ENCODE assay signal across 10 mouse cellular contexts in the genomic region with DNA sequence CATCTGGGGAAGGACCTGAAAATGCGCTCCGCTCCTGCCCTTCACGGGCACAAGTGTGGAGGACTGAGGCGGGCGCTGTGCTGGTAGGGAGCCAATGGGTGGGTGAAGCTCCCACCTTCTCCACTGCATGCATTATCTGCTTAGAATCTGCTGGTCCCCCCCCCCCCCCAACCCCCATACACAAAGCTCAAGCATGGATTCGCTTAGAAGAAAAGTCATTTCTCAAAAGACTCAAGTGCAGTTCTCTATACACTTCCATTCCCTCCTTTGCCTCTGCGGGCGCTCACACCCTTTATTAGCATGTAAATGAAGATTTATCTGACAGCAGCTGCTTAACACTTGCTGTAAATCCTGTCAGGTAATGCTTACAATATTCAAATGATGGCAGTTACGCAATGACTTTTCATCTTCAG.
DNase-seq lines count a peak whose midpoint lies in the region; ATAC-seq and TF ChIP-seq lines count a peak whose summit lies in the region.
"Had no signal": no experiment of that assay in that cellular context is flagged by ENCODE, and none has a peak within 500 bp of the region (broad histone marks: within the 10 kb centered on the region; RNA-seq: fewer than 3 reads in every experiment).

No protein-coding gene starts in this region.

- TF ChIP-seq POLR2A in heart, adult 2 months (IDR thresholded peaks at IDR 0.05; ENCODE audit: insufficient read depth, low read depth, low read length), result no peak

- peak; percentile 52 for ATAC-seq in hindbrain, embryonic 16.5 days
- ATAC-seq in neural tube, embryonic 15.5 days (ENCODE audit: low FRiP score), result no peak

- no peaks in the 10 kb centered on the region for H3K79me2 ChIP-seq in heart, adult 2 months (replicated peaks; ENCODE audit: control insufficient read depth, insufficient read depth, low read length)

- 11% methylated on average over 9 of the region's 9 CpGs for WGBS in heart, embryonic 10.5 days
- WGBS in heart, adult 2 months, result 56% methylated on average over 9 of the region's 9 CpGs
- 21% methylated on average over 9 of the region's 9 CpGs for WGBS in hindbrain, embryonic 16.5 days
- 11% methylated on average over 9 of the region's 9 CpGs for WGBS in neural tube, embryonic 15.5 days

- no peak for TF ChIP-seq EP300 in heart, adult 2 months (IDR thresholded peaks at IDR 0.05; ENCODE audit: insufficient read depth, low read depth, low read length)

- H3K27me3 ChIP-seq in heart, embryonic 10.5 days (ENCODE audit: insufficient read depth, poor library complexity, severe bottlenecking), result no peaks in the 10 kb centered on the region
- H3K27me3 ChIP-seq in heart, adult 2 months (ENCODE audit: control insufficient read depth, insufficient read depth, low read length), result no peaks in the 10 kb centered on the region
- H3K27me3 ChIP-seq in hindbrain, embryonic 16.5 days (replicated peaks; ENCODE audit: control insufficient read depth, insufficient read depth, low read length), result no peaks in the 10 kb centered on the region
- H3K27me3 ChIP-seq in neural tube, embryonic 15.5 days (replicated peaks), result no peaks in the 10 kb centered on the region

- H3K4me2 ChIP-seq in hindbrain, embryonic 16.5 days (ENCODE audit: low read length), result peak overlapping the region; percentile 46
- H3K4me2 ChIP-seq in neural tube, embryonic 15.5 days, result peak overlapping the region; percentile 52
- H3K4me2 ChIP-seq: liver, embryonic 11.5 days had no signal

- no peaks in the 10 kb centered on the region for H3K36me3 ChIP-seq in heart, embryonic 10.5 days
- H3K36me3 ChIP-seq in heart, adult 2 months (ENCODE audit: control insufficient read depth, insufficient read depth, low read length), result no peaks in the 10 kb centered on the region
- no peaks in the 10 kb centered on the region for H3K36me3 ChIP-seq in hindbrain, embryonic 16.5 days (ENCODE audit: control insufficient read depth, insufficient read depth, low read length)
- no peaks in the 10 kb centered on the region for H3K36me3 ChIP-seq in neural tube, embryonic 15.5 days

- no peak overlapping the region for H3K9ac ChIP-seq in heart, adult 2 months (ENCODE audit: low read depth, low read length)
- H3K9ac ChIP-seq in hindbrain, embryonic 16.5 days (ENCODE audit: low read depth, low read length), result peak overlapping the region; percentile 13
- H3K9ac ChIP-seq in neural tube, embryonic 15.5 days (replicated peaks), result no peak overlapping the region

- 0 out of 2 replicates have a peak, but pooled peaks cover 2% of the 10 kb centered on the region for H3K4me1 ChIP-seq in heart, embryonic 10.5 days
- no peaks in the 10 kb centered on the region for H3K4me1 ChIP-seq in heart, adult 2 months (ENCODE audit: control insufficient read depth, insufficient read depth, low read length)
- peaks cover 3% of the 10 kb centered on the region for H3K4me1 ChIP-seq in hindbrain, embryonic 16.5 days (ENCODE audit: control insufficient read depth, insufficient read depth, low read depth, low read length)
- peaks cover 8% of the 10 kb centered on the region for H3K4me1 ChIP-seq in neural tube, embryonic 15.5 days

- no peak for TF ChIP-seq CTCF in heart, adult 2 months (IDR thresholded peaks at IDR 0.05)

- intact Hi-C loops in heart, adult 2 months (cut with DNase I), result no loop called here

- no peak for DNase-seq in heart, embryonic 10.5 days (ENCODE audit: low spot score)
- no peak for DNase-seq in heart, adult 2 months
- peak; percentile 11 for DNase-seq in right cerebral cortex, adult 18-20 months
- DNase-seq in right cerebral cortex, postnatal 4 days, result no peak
- DNase-seq in spleen, postnatal 4 days (ENCODE audit: low spot score in 2 of 2), result no peak
- no peak for DNase-seq in B cell, adult 2 months

- H3K9me3 ChIP-seq in heart, embryonic 10.5 days, result no peaks in the 10 kb centered on the region
- H3K9me3 ChIP-seq in hindbrain, embryonic 16.5 days (ENCODE audit: control insufficient read depth, low read length), result peaks cover 4% of the 10 kb centered on the region; the same call in 1 of the 2 replicates
- H3K9me3 ChIP-seq in neural tube, embryonic 15.5 days (replicated peaks), result 0 out of 2 replicates have a peak, but pooled peaks cover 6% of the 10 kb centered on the region

- H3K4me3 ChIP-seq in heart, embryonic 10.5 days, result peak overlapping the region; percentile 43
- no peak overlapping the region for H3K4me3 ChIP-seq in heart, adult 2 months
- H3K4me3 ChIP-seq in hindbrain, embryonic 16.5 days (ENCODE audit: low read length), result peak overlapping the region; percentile 20
- H3K4me3 ChIP-seq in neural tube, embryonic 15.5 days (replicated peaks), result peak overlapping the region; percentile 15; the same call in 1 of the 2 replicates

- H3K27ac ChIP-seq in heart, embryonic 10.5 days, result no peak overlapping the region
- H3K27ac ChIP-seq in heart, adult 2 months, result no peak overlapping the region
- H3K27ac ChIP-seq in hindbrain, embryonic 16.5 days (ENCODE audit: low read depth, low read length), result no peak overlapping the region
- no peak overlapping the region for H3K27ac ChIP-seq in neural tube, embryonic 15.5 days (replicated peaks)
- H3K27ac ChIP-seq: macrophage had no signal
